Mouse (Mus musculus) limb, embryonic 15.5 days (tissue): ENCODE measurements at regions not wholly inside any gene's neighbourhood (a gene's known extent, or its start where the extent isn't known, plus 50 kb on each side); places are given as distances from the start of the nearest gene placed in this dataset.
A peak's percentile ranks its signal among the peaks of the same experiment; 100 is the strongest.

Experiments used
- ATAC-seq: fragments of 200-750 bp; cut with Nextera tagmentation; 2 replicates; pipeline ENCODE4 v1.8.0; 2017; ENCODE audit warnings: low read depth, moderate TSS enrichment; ENCODE audit not compliant: insufficient number of reproducible peaks, low FRiP score, low TSS enrichment
- H3K27ac ChIP-seq: fragments of 300-500 bp; sonication (generic); 2 replicates; pipeline ENCODE4 v1.5.1; 2015; ENCODE audit warnings: moderate library complexity, mild to moderate bottlenecking, inconsistent platforms
- H3K27me3 ChIP-seq: fragments of 300-500 bp; sonication (generic); 2 replicates; pipeline ENCODE4 v1.6.1; 2015; ENCODE audit warnings: inconsistent platforms
- H3K36me3 ChIP-seq: fragments of 300-500 bp; sonication (generic); 2 replicates; pipeline ENCODE4 v1.6.1; 2015; ENCODE audit warnings: inconsistent platforms
- H3K4me1 ChIP-seq: fragments of 300-500 bp; sonication (generic); 2 replicates; pipeline ENCODE4 v1.6.1; 2015; ENCODE audit warnings: inconsistent platforms
- H3K4me2 ChIP-seq: fragments of 300-500 bp; sonication (generic); 2 replicates; pipeline ENCODE4 v1.6.1; 2015; ENCODE audit warnings: mild to moderate bottlenecking, inconsistent platforms
- H3K4me3 ChIP-seq: fragments of 300-500 bp; sonication (generic); 2 replicates; pipeline ENCODE4 v1.5.1; 2015; ENCODE audit warnings: mild to moderate bottlenecking, inconsistent platforms
- H3K9ac ChIP-seq: fragments of 300-500 bp; sonication (generic); 2 replicates; pipeline ENCODE4 v1.6.1; 2015; ENCODE audit warnings: inconsistent platforms
- H3K9me3 ChIP-seq: fragments of 300-500 bp; sonication (generic); 2 replicates; pipeline ENCODE4 v1.6.1; 2016; ENCODE audit warnings: inconsistent platforms
- WGBS: fragments of 180-500 bp; shearing (Covaris S2); methylation state at CpG from one replicate; pipeline ENCODE4 v1.1.7; 2015; 5-methylcytosine and 5-hydroxymethylcytosine counted together

GRCm38 (mm10) chr1:81516575-81517210, 439.9 kb downstream of the Nyap2 start:
- ATAC-seq, result no peak
- 0 out of 2 replicates have a peak, but pooled peaks cover 3% of the 10 kb centered on the region for H3K4me1 ChIP-seq
- H3K4me2 ChIP-seq, result no peak overlapping the region
- no peaks in the 10 kb centered on the region for H3K9me3 ChIP-seq
- no peaks in the 10 kb centered on the region for H3K27me3 ChIP-seq
- 53% methylated on average over 10 of the region's 10 CpGs for WGBS
- H3K4me3 ChIP-seq, result no peak overlapping the region
- no peaks in the 10 kb centered on the region for H3K36me3 ChIP-seq
- H3K27ac ChIP-seq, result no peak overlapping the region
- H3K9ac ChIP-seq, result no peak overlapping the region

GRCm38 (mm10) chr1:81520420-81521273, 443.9 kb downstream of the Nyap2 start:
- H3K36me3 ChIP-seq, result no peaks in the 10 kb centered on the region
- H3K4me1 ChIP-seq, result 0 out of 2 replicates have a peak, but pooled peaks cover 3% of the 10 kb centered on the region
- no peak overlapping the region for H3K9ac ChIP-seq
- H3K27ac ChIP-seq, result no peak overlapping the region; the same call in 1 of the 2 replicates
- no peaks in the 10 kb centered on the region for H3K27me3 ChIP-seq
- H3K4me2 ChIP-seq, result no peak overlapping the region
- WGBS, result 76% methylated on average over 9 of the region's 9 CpGs
- no peak for ATAC-seq
- no peak overlapping the region for H3K4me3 ChIP-seq
- no peaks in the 10 kb centered on the region for H3K9me3 ChIP-seq

GRCm38 (mm10) chr1:81522929-81523328, 446.2 kb downstream of the Nyap2 start:
- Histone ChIP-seq H3K4me2 (no peak overlapping the region), H3K36me3 (no peaks in the 10 kb centered on the region), H3K27me3 (no peaks in the 10 kb centered on the region), H3K4me3 (no peak overlapping the region), H3K9me3 (no peaks in the 10 kb centered on the region), H3K9ac (no peak overlapping the region), H3K27ac (no peak overlapping the region), H3K4me1 (0 out of 2 replicates have a peak, but pooled peaks cover 3% of the 10 kb centered on the region)
- no peak for ATAC-seq
- WGBS, result 82% methylated on average over 3 of the region's 3 CpGs

GRCm38 (mm10) chr1:81525821-81526220, 449.1 kb downstream of the Nyap2 start:
- Histone ChIP-seq H3K9me3 (no peaks in the 10 kb centered on the region), H3K4me2 (no peak overlapping the region), H3K27me3 (no peaks in the 10 kb centered on the region), H3K4me1 (0 out of 2 replicates have a peak, but pooled peaks cover under 1% of the 10 kb centered on the region), H3K27ac (no peak overlapping the region), H3K9ac (no peak overlapping the region), H3K4me3 (no peak overlapping the region), H3K36me3 (no peaks in the 10 kb centered on the region)
- no peak for ATAC-seq

GRCm38 (mm10) chr1:81537836-81538235, 461.1 kb downstream of the Nyap2 start:
- Histone ChIP-seq H3K4me1 (no peaks in the 10 kb centered on the region), H3K36me3 (no peaks in the 10 kb centered on the region), H3K4me2 (no peak overlapping the region), H3K9ac (no peak overlapping the region), H3K27me3 (no peaks in the 10 kb centered on the region), H3K27ac (no peak overlapping the region), H3K9me3 (no peaks in the 10 kb centered on the region), H3K4me3 (no peak overlapping the region)
- WGBS, result 44% methylated on average over 5 of the region's 5 CpGs
- no peak for ATAC-seq

- Histone ChIP-seq H3K9ac (no peak overlapping the region), H3K9me3 (no peaks in the 10 kb centered on the region), H3K36me3 (no peaks in the 10 kb centered on the region), H3K27ac (no peak overlapping the region), H3K4me2 (no peak overlapping the region), H3K4me3 (no peak overlapping the region), H3K27me3 (no peaks in the 10 kb centered on the region), H3K4me1 (no peaks in the 10 kb centered on the region)
- ATAC-seq, result no peak
- WGBS, result 55% methylated on average over 5 of the region's 5 CpGs
These were observed 463.0 kb downstream of the Nyap2 start for GRCm38 (mm10) chr1:81539591-81540311.

GRCm38 (mm10) chr1:81548906-81549305, 472.2 kb downstream of the Nyap2 start:
- no peak overlapping the region for H3K4me2 ChIP-seq
- no peak overlapping the region for H3K4me3 ChIP-seq
- no peaks in the 10 kb centered on the region for H3K4me1 ChIP-seq
- H3K9ac ChIP-seq, result no peak overlapping the region
- H3K27me3 ChIP-seq, result no peaks in the 10 kb centered on the region
- ATAC-seq, result no peak
- no peak overlapping the region for H3K27ac ChIP-seq
- 72% methylated on average over 2 of the region's 2 CpGs for WGBS
- H3K9me3 ChIP-seq, result no peaks in the 10 kb centered on the region
- no peaks in the 10 kb centered on the region for H3K36me3 ChIP-seq

GRCm38 (mm10) chr1:81549706-81550105, 473.0 kb downstream of the Nyap2 start:
- no peaks in the 10 kb centered on the region for H3K27me3 ChIP-seq
- no peaks in the 10 kb centered on the region for H3K4me1 ChIP-seq
- no peak for ATAC-seq
- no peaks in the 10 kb centered on the region for H3K36me3 ChIP-seq
- no peak overlapping the region for H3K9ac ChIP-seq
- H3K4me2 ChIP-seq, result no peak overlapping the region
- H3K9me3 ChIP-seq, result no peaks in the 10 kb centered on the region
- H3K27ac ChIP-seq, result no peak overlapping the region
- no peak overlapping the region for H3K4me3 ChIP-seq
- 82% methylated on average over 5 of the region's 5 CpGs for WGBS

GRCm38 (mm10) chr1:81552731-81553130, 476.0 kb downstream of the Nyap2 start:
- Histone ChIP-seq H3K27me3 (no peaks in the 10 kb centered on the region), H3K9ac (no peak overlapping the region), H3K36me3 (no peaks in the 10 kb centered on the region), H3K27ac (no peak overlapping the region), H3K4me3 (no peak overlapping the region), H3K4me2 (no peak overlapping the region), H3K9me3 (no peaks in the 10 kb centered on the region), H3K4me1 (no peaks in the 10 kb centered on the region)
- no peak for ATAC-seq
- 85% methylated on average over 3 of the region's 3 CpGs for WGBS

- 52% methylated on average over 8 of the region's 8 CpGs for WGBS
- ATAC-seq, result no peak
- Histone ChIP-seq H3K9ac (no peak overlapping the region), H3K9me3 (no peaks in the 10 kb centered on the region), H3K27me3 (no peaks in the 10 kb centered on the region), H3K4me3 (no peak overlapping the region), H3K4me1 (peaks cover 3% of the 10 kb centered on the region; the same call in 1 of the 2 replicates), H3K36me3 (no peaks in the 10 kb centered on the region), H3K4me2 (0 out of 2 replicates have a peak overlapping the region, but pooled peaks have one; percentile 12), H3K27ac (no peak overlapping the region)
These were observed 500.4 kb downstream of the Nyap2 start for GRCm38 (mm10) chr1:81576965-81577664.

GRCm38 (mm10) chr1:81577665-81578201, 501.0 kb downstream of the Nyap2 start:
- Histone ChIP-seq H3K4me1 (peaks cover 3% of the 10 kb centered on the region; the same call in 1 of the 2 replicates), H3K9me3 (no peaks in the 10 kb centered on the region), H3K27ac (no peak overlapping the region), H3K4me2 (0 out of 2 replicates have a peak overlapping the region, but pooled peaks have one; percentile 12), H3K36me3 (no peaks in the 10 kb centered on the region), H3K4me3 (no peak overlapping the region), H3K27me3 (no peaks in the 10 kb centered on the region), H3K9ac (no peak overlapping the region)
- ATAC-seq, result no peak
- 31% methylated on average over 9 of the region's 9 CpGs for WGBS
